Comparison of ENCODE assay signal across 20 mouse cellular contexts in the genomic region with DNA sequence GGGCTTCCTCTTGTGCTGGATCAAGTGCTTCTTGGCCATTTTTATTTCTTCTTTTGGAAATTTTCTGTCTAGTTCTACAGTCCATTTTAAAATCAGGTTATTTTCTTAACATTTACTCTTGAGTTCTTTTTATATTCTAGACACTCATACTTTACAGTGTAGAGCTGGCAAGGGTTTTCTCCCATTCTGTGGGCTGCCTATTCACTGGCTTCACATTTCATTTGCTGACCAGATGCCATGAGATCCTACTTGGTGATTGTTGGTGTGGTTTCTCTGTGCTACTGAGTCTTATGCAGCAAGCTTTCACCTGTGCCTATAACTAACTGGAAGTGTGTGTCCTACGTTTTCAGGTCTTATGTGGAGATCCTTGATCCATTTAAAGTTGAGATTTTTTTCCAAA. TPM values are rescaled to one million over a fixed set of nuclear protein-coding genes. Genes with fewer than 3 reads are reported as not detected.
DNase-seq lines count a peak whose midpoint lies in the region; ATAC-seq lines count a peak whose summit lies in the region.
"Had no signal": no experiment of that assay in that cellular context is flagged by ENCODE, and none has a peak within 500 bp of the region (broad histone marks: within the 10 kb centered on the region; RNA-seq: fewer than 3 reads in every experiment).

No protein-coding gene starts in this region.

- H3K4me3 ChIP-seq in midbrain, embryonic 14.5 days (replicated peaks; ENCODE audit: low read depth, low read length) = no peak overlapping the region

- H3K36me3 ChIP-seq in midbrain, embryonic 14.5 days (ENCODE audit: control insufficient read depth, insufficient read depth, low read length) = no peaks in the 10 kb centered on the region
- H3K36me3 ChIP-seq: G1E had no signal

- no peaks in the 10 kb centered on the region for H3K4me1 ChIP-seq in midbrain, embryonic 14.5 days (ENCODE audit: control insufficient read depth, insufficient read depth, low read length)

- H3K27me3 ChIP-seq in midbrain, embryonic 14.5 days (ENCODE audit: control insufficient read depth, insufficient read depth, low read length) = no peaks in the 10 kb centered on the region
- H3K27me3 ChIP-seq: CH12.LX had no signal

- 92% methylated on average over 1 of the region's 1 CpGs for WGBS in midbrain, embryonic 14.5 days

- no peaks in the 10 kb centered on the region for H3K9me3 ChIP-seq in midbrain, embryonic 14.5 days (ENCODE audit: control insufficient read depth, low read length)
- H3K9me3 ChIP-seq: G1E had no signal

- no peak overlapping the region for H3K9ac ChIP-seq in midbrain, embryonic 14.5 days (replicated peaks; ENCODE audit: low read length)

- H3K4me2 ChIP-seq in midbrain, embryonic 14.5 days (ENCODE audit: low read length) = no peak overlapping the region

- H3K27ac ChIP-seq in midbrain, embryonic 14.5 days (replicated peaks; ENCODE audit: low read depth, low read length) = no peak overlapping the region

- peak; percentile 69 for ATAC-seq in frontal cortex, adult (ENCODE audit: low TSS enrichment)
- ATAC-seq in midbrain, embryonic 14.5 days (ENCODE audit: low FRiP score, low TSS enrichment) = no peak
- ATAC-seq: activated CD4-positive, CD25-positive, alpha-beta regulatory T cell, adult 4 months; CD4-positive, CD25-positive, alpha-beta regulatory T cell, adult 4 months; Patski had no signal

- DNase-seq in frontal cortex, postnatal 10 days (ENCODE audit: low spot score in 2 of 2) = no peak
- DNase-seq in brain, adult 2 months (ENCODE audit: low read depth, low spot score) = peak; percentile 28
- DNase-seq in midbrain, embryonic 14.5 days = no peak
- DNase-seq: adrenal gland, adult 2 months; adrenal gland, adult 8-10 months; adrenal gland, postnatal 10 days; adrenal gland, postnatal 14 days; adrenal gland, postnatal 25 days; adrenal gland, postnatal 36 days; B cell, adult 2 months; cerebellum, adult 11 months; cerebellum, adult 11-12 months; cerebellum, adult 18-20 months; cerebellum, adult 2 months had no signal

RNA-seq across cellular contexts. Expression of a gene that starts 29.2 kb away (rescaled TPM):
- 1.2 and 1.6 TPM in 2 replicates for polyA plus RNA-seq in midbrain, embryonic 14.5 days (2014; fragmentation: Nextera tagmentation; extraction: Ambion mirVana)

RNA-seq across cellular contexts. Expression of a gene that starts 35.7 kb away (rescaled TPM):
- 6.6 and 9.3 TPM in 2 replicates for polyA plus RNA-seq in midbrain, embryonic 14.5 days (2014; fragmentation: Nextera tagmentation; extraction: Ambion mirVana)
